In the genomic region with DNA sequence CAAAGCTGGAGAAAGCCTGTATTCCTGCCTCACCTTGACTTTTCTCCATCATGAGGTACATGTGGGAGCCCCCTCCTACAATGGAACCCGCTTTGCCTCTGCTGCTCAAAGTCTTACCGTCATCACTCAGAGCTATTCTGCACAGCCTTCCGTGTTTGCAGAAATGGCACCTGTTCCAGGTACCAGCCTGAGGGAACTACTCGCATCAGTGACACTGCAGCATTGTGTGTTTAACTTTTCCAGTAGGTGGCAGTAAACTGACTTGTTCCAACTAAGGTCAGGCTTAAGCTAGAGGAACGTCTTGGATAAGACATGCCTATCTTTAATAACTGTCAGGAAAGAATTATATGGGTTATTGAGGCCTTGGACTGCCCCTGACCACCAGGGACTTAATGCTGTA, we compare ENCODE assay signal across 10 mouse cellular contexts.
DNase-seq lines count a peak whose midpoint lies in the region; ATAC-seq and TF ChIP-seq lines count a peak whose summit lies in the region.
"Had no signal": no experiment of that assay in that cellular context is flagged by ENCODE, and none has a peak within 500 bp of the region (broad histone marks: within the 10 kb centered on the region; RNA-seq: fewer than 3 reads in every experiment).

No protein-coding gene starts in this region.

- H3K4me3 ChIP-seq in forebrain, embryonic 13.5 days, result no peak overlapping the region
- no peak overlapping the region for H3K4me3 ChIP-seq in forebrain, embryonic 11.5 days (ENCODE audit: low read depth, low read length)
- no peak overlapping the region for H3K4me3 ChIP-seq in liver, postnatal 0 days (ENCODE audit: low read depth, low read length)
- no peak overlapping the region for H3K4me3 ChIP-seq in liver, embryonic 11.5 days (ENCODE audit: low read depth, low read length)
- no peak overlapping the region for H3K4me3 ChIP-seq in midbrain, embryonic 15.5 days

- no peak for DNase-seq in forebrain, embryonic 11.5 days (ENCODE audit: low spot score)
- DNase-seq in liver, postnatal 0 days, result no peak
- no peak for DNase-seq in liver, embryonic 11.5 days (ENCODE audit: low spot score)
- DNase-seq in cerebellum, postnatal 14 days, result peak; percentile 45 to 62
- no peak for DNase-seq in gastrocnemius, adult 8-10 months (ENCODE audit: low spot score in 2 of 2)
- DNase-seq in left cerebral cortex, postnatal 36 days (ENCODE audit: low spot score in 2 of 2), result no peak
- DNase-seq: heart, postnatal 14 days had no signal

- no peaks in the 10 kb centered on the region for H3K9me3 ChIP-seq in forebrain, embryonic 13.5 days (replicated peaks)
- H3K9me3 ChIP-seq in forebrain, embryonic 11.5 days (ENCODE audit: control insufficient read depth, low read length), result no peaks in the 10 kb centered on the region
- no peaks in the 10 kb centered on the region for H3K9me3 ChIP-seq in liver, postnatal 0 days (ENCODE audit: low read length)
- H3K9me3 ChIP-seq in liver, embryonic 11.5 days (ENCODE audit: control insufficient read depth, low read length), result no peaks in the 10 kb centered on the region
- H3K9me3 ChIP-seq in midbrain, embryonic 15.5 days, result no peaks in the 10 kb centered on the region

- H3K4me2 ChIP-seq in forebrain, embryonic 13.5 days, result no peak overlapping the region
- no peak overlapping the region for H3K4me2 ChIP-seq in forebrain, embryonic 11.5 days (ENCODE audit: low read depth, low read length, severe bottlenecking)
- no peak overlapping the region for H3K4me2 ChIP-seq in liver, postnatal 0 days (ENCODE audit: low read depth, low read length)
- H3K4me2 ChIP-seq in liver, embryonic 11.5 days, result no peak overlapping the region
- no peak overlapping the region for H3K4me2 ChIP-seq in midbrain, embryonic 15.5 days

- intact Hi-C loops in left cerebral cortex, postnatal 36 days (cut with DNase I), result loop anchor here (10.0 kb wide), 1 partner anchor 572 kb away; a partner anchor contains a TSS

- H3K4me1 ChIP-seq in forebrain, embryonic 13.5 days, result no peaks in the 10 kb centered on the region
- no peaks in the 10 kb centered on the region for H3K4me1 ChIP-seq in forebrain, embryonic 11.5 days (replicated peaks; ENCODE audit: control insufficient read depth, insufficient read depth, low read length)
- no peaks in the 10 kb centered on the region for H3K4me1 ChIP-seq in liver, postnatal 0 days (ENCODE audit: insufficient read depth)
- H3K4me1 ChIP-seq in liver, embryonic 11.5 days (replicated peaks; ENCODE audit: control insufficient read depth, insufficient read depth, low read length), result no peaks in the 10 kb centered on the region
- H3K4me1 ChIP-seq in midbrain, embryonic 15.5 days, result no peaks in the 10 kb centered on the region

- 0 out of 2 replicates have a peak, but pooled peaks have one; percentile 53 for ATAC-seq in forebrain, embryonic 13.5 days
- no peak for ATAC-seq in forebrain, embryonic 11.5 days (replicated peaks; ENCODE audit: low FRiP score)
- no peak for ATAC-seq in liver, postnatal 0 days
- no peak for ATAC-seq in liver, embryonic 11.5 days (replicated peaks; ENCODE audit: low FRiP score)
- ATAC-seq in midbrain, embryonic 15.5 days (replicated peaks), result peak; percentile 30; the same call in 1 of the 2 replicates

- no peaks in the 10 kb centered on the region for H3K27me3 ChIP-seq in forebrain, embryonic 13.5 days
- no peaks in the 10 kb centered on the region for H3K27me3 ChIP-seq in forebrain, embryonic 11.5 days (ENCODE audit: control insufficient read depth, insufficient read depth, low read length)
- no peaks in the 10 kb centered on the region for H3K27me3 ChIP-seq in liver, postnatal 0 days (ENCODE audit: insufficient read depth, low read length)
- no peaks in the 10 kb centered on the region for H3K27me3 ChIP-seq in liver, embryonic 11.5 days (replicated peaks; ENCODE audit: control insufficient read depth, insufficient read depth, low read length)
- H3K27me3 ChIP-seq in midbrain, embryonic 15.5 days (replicated peaks), result no peaks in the 10 kb centered on the region

- no peaks in the 10 kb centered on the region for H3K36me3 ChIP-seq in forebrain, embryonic 13.5 days (ENCODE audit: poor library complexity, severe bottlenecking)
- H3K36me3 ChIP-seq in forebrain, embryonic 11.5 days (ENCODE audit: control insufficient read depth, insufficient read depth, low read length), result no peaks in the 10 kb centered on the region
- no peaks in the 10 kb centered on the region for H3K36me3 ChIP-seq in liver, postnatal 0 days (replicated peaks; ENCODE audit: insufficient read depth, low read length)
- H3K36me3 ChIP-seq in liver, embryonic 11.5 days (ENCODE audit: control insufficient read depth, insufficient read depth, low read length), result no peaks in the 10 kb centered on the region
- H3K36me3 ChIP-seq in midbrain, embryonic 15.5 days (replicated peaks), result no peaks in the 10 kb centered on the region

- 55% methylated on average over 5 of the region's 5 CpGs for WGBS in forebrain, embryonic 13.5 days
- WGBS in forebrain, embryonic 11.5 days, result 47% methylated on average over 5 of the region's 5 CpGs
- WGBS in liver, postnatal 0 days (ENCODE audit: insufficient replicate concordance), result 45% methylated on average over 5 of the region's 5 CpGs
- WGBS in liver, embryonic 11.5 days, result 40% methylated on average over 5 of the region's 5 CpGs
- 50% methylated on average over 5 of the region's 5 CpGs for WGBS in midbrain, embryonic 15.5 days

- peak; percentile 31 for TF ChIP-seq CTCF in liver, postnatal 0 days (IDR thresholded peaks at IDR 0.05; ENCODE audit: low read depth)

- no peak overlapping the region for H3K27ac ChIP-seq in forebrain, embryonic 13.5 days
- no peak overlapping the region for H3K27ac ChIP-seq in forebrain, embryonic 11.5 days (ENCODE audit: low read depth, low read length)
- no peak overlapping the region for H3K27ac ChIP-seq in liver, postnatal 0 days (ENCODE audit: low read depth)
- H3K27ac ChIP-seq in liver, embryonic 11.5 days (ENCODE audit: low read depth, low read length), result no peak overlapping the region
- no peak overlapping the region for H3K27ac ChIP-seq in midbrain, embryonic 15.5 days
- H3K27ac ChIP-seq: macrophage had no signal

- H3K9ac ChIP-seq in forebrain, embryonic 13.5 days, result no peak overlapping the region
- no peak overlapping the region for H3K9ac ChIP-seq in forebrain, embryonic 11.5 days (ENCODE audit: low read length)
- H3K9ac ChIP-seq in liver, postnatal 0 days (replicated peaks), result no peak overlapping the region
- no peak overlapping the region for H3K9ac ChIP-seq in liver, embryonic 11.5 days (ENCODE audit: low read depth, low read length)
- H3K9ac ChIP-seq in midbrain, embryonic 15.5 days, result no peak overlapping the region

- TF ChIP-seq EP300 in liver, postnatal 0 days (IDR thresholded peaks at IDR 0.05; ENCODE audit: low read depth), result no peak

Comparison
In these comparisons a context has a peak if more than half of its experiments do, and no peak if none do; other contexts are left out.
1. ATAC-seq: peak in forebrain, embryonic 13.5 days (single experiment) and midbrain, embryonic 15.5 days (single experiment); none in forebrain, embryonic 11.5 days (single experiment), liver, postnatal 0 days (single experiment) and liver, embryonic 11.5 days (single experiment).
2. DNase-seq: peak in cerebellum, postnatal 14 days (2 of 2); none in forebrain, embryonic 11.5 days (single experiment), liver, postnatal 0 days (single experiment), liver, embryonic 11.5 days (single experiment), gastrocnemius, adult 8-10 months (0 of 2) and left cerebral cortex, postnatal 36 days (0 of 2).